Mouse (Mus musculus): ENCODE measurements around the gene Atp5j. TPM values are rescaled to one million over a fixed set of nuclear protein-coding genes. Genes with fewer than 3 reads are reported as not detected.
A peak's percentile ranks its signal among the peaks of the same experiment; 100 is the strongest.

The Atp5j gene
- total RNA-seq, 1 experiment from 2014 or later = 429 TPM

- DNase-seq = peak; percentile 20
These were observed 25.2 kb downstream of the Atp5j start for GRCm38 (mm10) chr16:84810254-84810653.

- DNase-seq = no peak
These were observed 27.6 kb downstream of the Atp5j start for GRCm38 (mm10) chr16:84807874-84808273.

GRCm38 (mm10) chr16:84806175-84806574 lies 29.2 kb downstream of the Atp5j start:
- DNase-seq = no peak

GRCm38 (mm10) chr16:84804866-84805265 lies 30.6 kb downstream of the Atp5j start:
- no peak for DNase-seq

GRCm38 (mm10) chr16:84802217-84802616 lies 33.2 kb downstream of the Atp5j start:
- peak; percentile 69 for DNase-seq

GRCm38 (mm10) chr16:84800038-84800437 lies 35.4 kb downstream of the Atp5j start:
- DNase-seq = no peak

GRCm38 (mm10) chr16:84796678-84797077 lies 38.7 kb downstream of the Atp5j start:
- DNase-seq = no peak

- no peak for DNase-seq
These were observed 40.1 kb downstream of the Atp5j start for GRCm38 (mm10) chr16:84795337-84795736.

GRCm38 (mm10) chr16:84793401-84793800 lies 42.0 kb downstream of the Atp5j start:
- no peak for DNase-seq

- no peak for DNase-seq
These were observed 44.7 kb downstream of the Atp5j start for GRCm38 (mm10) chr16:84790595-84791165.

- no peak for DNase-seq
These were observed 50.5 kb downstream of the Atp5j start for GRCm38 (mm10) chr16:84784966-84785365.

- no peak for DNase-seq
These were observed 52.1 kb downstream of the Atp5j start for GRCm38 (mm10) chr16:84783279-84783678.

GRCm38 (mm10) chr16:84779718-84780117 lies 55.7 kb downstream of the Atp5j start:
- no peak for DNase-seq

- no peak for DNase-seq
These were observed 56.4 kb downstream of the Atp5j start for GRCm38 (mm10) chr16:84778861-84779630.

- DNase-seq = no peak
These were observed 57.0 kb downstream of the Atp5j start for GRCm38 (mm10) chr16:84778431-84778830.

Other genes with a start within 250 kb of the Atp5j start
- 54.9 and 56.2 TPM in 2 replicates for gene Mrpl39, start 99.9 kb downstream of the Atp5j start, total RNA-seq (2021)
- 21.2 and 24.2 TPM in 2 replicates for gene Jam2, start 61.5 kb downstream of the Atp5j start, total RNA-seq (2021)
- gene Gabpa, start 700 bp downstream of the Atp5j start, total RNA-seq (2021) = 55.0 and 59.0 TPM in 2 replicates

Data from adrenal gland, postnatal 14 days (tissue).